Mouse (Mus musculus) naive thymus-derived CD4-positive, alpha-beta T cell, adult 5 months (primary cell): ENCODE data around the gene Emc6. TPM values are rescaled to one million over a fixed set of nuclear protein-coding genes. Genes with fewer than 3 reads are reported as not detected.

Experiments
- polyA plus RNA-seq: library from polyadenylated mRNA; unstranded; fragments of 100-300 nt; shearing (Covaris generic); gene quantifications from one replicate; pipeline ENCODE4 v1.2.1, GENCODE M21; 2017

Gene Emc6
- polyA plus RNA-seq: 101 TPM

DNA sequence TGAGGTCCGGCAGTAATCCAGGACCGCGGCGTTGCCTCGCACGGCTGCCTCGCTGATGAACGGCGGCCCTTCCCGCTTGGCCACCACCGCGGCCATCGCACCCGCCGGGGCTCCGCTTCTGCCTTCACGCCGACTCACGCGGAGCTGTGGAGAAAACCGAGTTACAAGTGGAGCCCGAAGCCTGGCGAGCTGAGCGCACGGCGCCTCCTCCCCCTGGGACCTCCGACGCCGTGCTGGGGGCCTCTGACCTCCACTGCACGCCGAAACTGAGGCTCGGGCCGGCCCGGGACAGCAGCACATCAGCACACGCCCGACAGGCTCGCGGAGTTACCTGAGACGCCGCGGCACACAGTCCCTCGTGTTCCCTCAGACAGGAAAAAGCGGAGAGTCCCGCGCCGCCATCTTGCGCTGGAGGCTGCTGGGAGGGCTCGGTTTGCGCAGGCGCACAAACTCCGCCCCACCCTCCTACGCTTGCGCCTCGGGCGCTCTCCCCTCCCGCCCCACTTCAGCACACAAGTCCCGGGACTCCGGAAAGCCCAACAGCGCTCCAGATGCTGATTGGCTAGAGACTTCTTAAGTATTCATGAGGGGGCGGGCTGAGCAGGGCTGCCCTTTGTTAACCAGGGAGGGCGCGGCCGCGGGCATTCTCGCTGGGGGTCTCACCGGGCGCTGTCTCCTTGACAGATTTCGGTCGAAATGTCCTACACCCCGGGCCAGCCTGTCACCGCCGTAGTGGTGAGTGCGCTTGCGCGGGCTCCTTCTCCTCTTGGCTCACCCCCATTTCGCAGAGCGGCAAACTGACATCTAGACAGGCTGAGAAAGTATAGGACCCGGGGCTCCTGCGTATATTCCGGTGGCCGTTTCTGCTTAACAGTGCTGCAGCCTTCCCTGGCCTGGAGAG is at the start of gene Emc6, which contains the start of gene Tax1bp3:
TSS of gene Emc6 (minus strand) at position 430 of the 901 bp plus-strand sequence.
TSS of gene Tax1bp3 (plus strand) at position 476 of the 901 bp plus-strand sequence.

DNA sequence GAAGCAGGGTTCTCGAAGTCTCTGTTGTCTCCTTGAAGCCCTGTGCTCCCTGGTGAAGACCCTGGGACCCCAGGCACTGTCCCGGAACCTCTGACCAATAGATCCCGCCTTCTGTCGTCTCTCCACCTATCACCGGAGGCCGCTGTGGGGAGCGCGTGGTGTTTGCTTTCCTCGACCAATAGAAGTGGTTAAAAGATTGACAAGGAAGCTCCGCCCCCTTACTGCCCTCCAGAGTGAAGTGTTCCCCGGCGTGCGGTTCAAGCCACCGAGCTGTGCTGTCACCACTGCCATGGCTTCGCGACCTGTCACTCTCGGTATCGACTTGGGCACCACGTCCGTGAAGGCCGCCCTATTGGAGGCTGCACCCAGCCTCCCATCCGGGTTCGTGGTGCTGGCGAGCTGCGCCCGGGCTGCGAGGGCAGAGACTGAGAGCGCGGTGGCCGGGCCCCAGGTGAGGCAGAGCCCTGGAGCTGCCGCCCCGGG is 22.4 kb upstream of the Emc6 start, which contains the start of gene Shpk:
TSS of gene Shpk (plus strand) at position 231 of the 483 bp plus-strand sequence.

DNA sequence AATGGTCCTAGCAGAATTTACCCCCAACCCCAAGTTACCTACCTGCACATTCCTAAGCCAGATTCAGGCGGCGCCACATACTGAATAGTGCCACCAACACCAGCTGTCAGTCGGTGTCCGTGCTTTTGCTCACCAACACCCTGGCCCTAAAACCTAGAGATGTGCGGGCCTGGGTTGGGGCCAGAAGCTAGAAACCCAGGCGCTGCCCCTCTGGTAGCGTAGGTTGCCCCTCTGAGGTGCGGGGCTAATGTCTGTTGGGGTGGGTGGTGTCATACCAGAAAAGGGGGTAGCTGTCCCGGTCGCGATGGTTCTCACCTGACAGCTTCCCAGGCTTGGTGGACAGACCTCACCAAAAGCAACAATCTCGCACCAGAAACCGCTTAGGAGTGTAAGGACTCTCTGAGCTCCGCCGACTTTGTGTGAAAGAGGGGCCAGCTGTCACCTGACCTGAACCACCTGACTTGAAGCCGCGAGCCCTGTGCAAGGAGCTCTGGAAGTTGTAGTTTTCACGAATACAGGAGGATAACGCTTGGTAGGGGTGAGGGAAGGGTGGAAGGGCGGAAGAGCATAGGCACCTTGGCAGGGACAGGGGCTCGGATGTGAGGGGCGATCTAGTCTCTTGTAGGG is 21.9 kb upstream of the Emc6 start, which contains the start of gene Ctns:
TSS of gene Ctns (minus strand) at position 440 of the 627 bp plus-strand sequence.

DNA sequence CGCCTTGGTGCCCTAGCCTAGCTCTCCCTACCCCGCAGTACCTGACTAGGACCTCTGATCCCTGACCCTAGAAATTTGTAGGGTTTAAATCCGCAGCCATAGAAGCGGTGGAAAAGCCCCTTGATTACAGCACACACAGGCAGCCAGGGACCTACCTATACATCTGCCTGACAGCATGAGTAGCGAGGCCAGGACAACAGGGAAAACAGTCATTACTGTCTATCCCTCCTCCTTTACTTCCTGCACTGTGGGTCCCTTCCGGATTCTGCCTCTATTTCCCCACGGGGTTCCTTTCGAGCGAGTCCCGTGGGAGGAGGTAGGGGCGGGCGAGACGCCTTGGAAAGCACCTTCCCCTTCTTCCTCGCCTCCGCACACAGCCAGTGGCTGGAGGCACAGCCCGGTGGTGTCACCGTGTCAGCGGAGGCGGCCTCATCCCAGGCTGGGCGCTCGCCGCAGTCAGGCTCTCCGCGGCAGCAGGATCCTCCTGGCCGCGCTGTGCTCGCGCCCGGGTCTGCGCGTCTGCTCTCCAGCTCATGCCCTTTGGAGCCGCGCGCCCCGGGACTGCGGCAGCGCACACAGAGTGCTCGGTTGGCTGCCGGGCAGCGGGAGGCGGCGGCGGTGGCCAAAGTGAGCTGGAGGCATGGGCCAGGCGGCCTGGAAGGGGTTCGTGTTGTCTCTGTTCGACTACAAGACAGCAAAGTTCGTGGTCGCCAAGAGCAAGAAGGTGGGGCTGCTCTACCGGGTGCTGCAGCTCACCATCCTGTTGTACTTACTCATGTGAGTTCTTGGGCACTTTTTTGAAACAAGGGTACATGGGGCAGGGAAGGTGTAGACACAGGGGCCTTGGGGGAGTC is 16.7 kb downstream of the Emc6 start, which contains the start of gene P2rx5:
TSS of gene P2rx5 (plus strand) at position 465 of the 854 bp plus-strand sequence.

DNA sequence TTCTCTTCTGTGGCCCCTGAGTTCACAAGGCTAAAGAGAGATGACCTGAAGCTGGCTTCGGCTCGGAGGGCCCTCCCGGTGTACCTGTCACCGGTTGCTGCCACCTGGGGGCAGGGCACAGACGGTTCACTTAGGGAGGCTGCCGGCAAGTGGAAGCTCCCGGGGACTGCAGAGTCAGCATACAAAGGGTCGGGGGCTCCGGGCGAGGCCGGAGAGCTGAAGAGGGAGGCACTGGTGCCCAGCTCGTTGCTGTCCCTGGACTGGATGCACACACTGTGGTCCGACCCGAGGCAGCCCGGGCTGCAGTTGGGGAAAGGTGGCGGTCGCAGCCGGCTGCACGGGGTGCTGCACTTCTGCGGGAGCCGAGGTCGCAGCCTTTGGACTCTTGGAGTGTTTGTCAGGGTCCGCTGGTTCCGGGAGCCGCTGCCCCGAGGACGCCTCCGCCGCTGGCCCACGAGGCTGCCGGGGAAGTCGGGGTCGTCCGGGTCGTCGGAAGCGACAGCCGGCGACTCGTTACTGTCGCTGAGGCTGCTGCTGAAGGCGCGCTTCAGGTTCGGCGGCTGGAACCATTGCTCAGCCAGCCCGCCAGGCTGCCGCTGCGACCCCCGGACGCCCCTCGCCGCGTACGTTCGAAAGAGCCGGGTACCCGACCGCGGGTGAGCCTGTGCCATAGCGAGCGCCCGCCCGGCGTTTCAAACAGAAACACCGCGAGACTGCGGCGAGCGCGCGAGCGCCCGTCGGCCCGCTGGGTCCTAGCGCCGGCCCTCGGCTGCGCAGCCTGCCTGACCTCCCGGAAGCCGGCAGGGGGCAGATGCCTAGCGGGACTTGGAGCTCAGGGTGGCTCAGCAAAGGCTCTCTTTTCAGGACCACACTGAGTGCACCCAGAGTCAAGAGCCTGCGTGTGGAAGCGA is 39.0 kb downstream of the Emc6 start, which contains the start of gene Haspin:
TSS of gene Haspin (minus strand) at position 704 of the 911 bp plus-strand sequence.

Other genes starting within 250 kb of the Emc6 start
- 280 TPM for gene Atp2a3, start 215.9 kb downstream of the Emc6 start, polyA plus RNA-seq
- gene P2rx1, start 177.9 kb downstream of the Emc6 start, polyA plus RNA-seq: 0.15 TPM
- gene Camkk1, start 158.0 kb downstream of the Emc6 start, polyA plus RNA-seq: 6.6 TPM
- gene Ncbp3, start 129.3 kb downstream of the Emc6 start, polyA plus RNA-seq: 14.2 TPM
- 0.41 TPM for gene Itgae, start 86.5 kb downstream of the Emc6 start, polyA plus RNA-seq
- gene Haspin, start 38.7 kb downstream of the Emc6 start, polyA plus RNA-seq: 2.8 TPM
- not detected for gene P2rx5, start 16.6 kb downstream of the Emc6 start, polyA plus RNA-seq
- 20.2 TPM for gene Tax1bp3, start within 50 bp of the Emc6 start, polyA plus RNA-seq
- gene Ctns, start 22.0 kb upstream of the Emc6 start, polyA plus RNA-seq: 16.6 TPM
- gene Shpk, start 22.4 kb upstream of the Emc6 start, polyA plus RNA-seq: 7.3 TPM
- not detected for gene Trpv1, start 57.3 kb upstream of the Emc6 start, polyA plus RNA-seq
- not detected for gene Trpv3, start 90.4 kb upstream of the Emc6 start, polyA plus RNA-seq
- gene Aspa, start 152.6 kb upstream of the Emc6 start, polyA plus RNA-seq: not detected
- gene Gm49340, start 152.7 kb upstream of the Emc6 start, polyA plus RNA-seq: not detected
- gene Spata22, start 152.7 kb upstream of the Emc6 start, polyA plus RNA-seq: not detected
- not detected for gene Olfr20, start 173.7 kb upstream of the Emc6 start, polyA plus RNA-seq
- gene Olfr376, start 194.2 kb upstream of the Emc6 start, polyA plus RNA-seq: not detected
- not detected for gene Olfr1, start 222.6 kb upstream of the Emc6 start, polyA plus RNA-seq